Mouse (Mus musculus) kidney, adult 2 months (tissue): ENCODE results near the gene Atg16l2. TPM values are rescaled to one million over a fixed set of nuclear protein-coding genes. Genes with fewer than 3 reads are reported as not detected.

Source experiments
- DNase-seq: peaks from one replicate; pipeline ENCODE4 v3.0.0; 2021
- H3K27ac ChIP-seq: fragments of 200-500 bp; 2 replicates; pipeline ENCODE4 v1.5.1; 2012; ENCODE audit warnings: low read depth, low read length, control low read depth, inconsistent platforms; ENCODE audit not compliant: insufficient read depth
- H3K27me3 ChIP-seq: fragments of 200-500 bp; replicated peaks from 2 replicates; pipeline ENCODE4 v1.6.1; 2012; ENCODE audit warnings: mild to moderate bottlenecking, moderate library complexity, low read length, inconsistent platforms; ENCODE audit not compliant: control insufficient read depth, insufficient read depth
- H3K36me3 ChIP-seq: fragments of 200-500 bp; 2 replicates; pipeline ENCODE4 v1.6.1; 2012; ENCODE audit warnings: mild to moderate bottlenecking, moderate library complexity, low read length, inconsistent platforms; ENCODE audit not compliant: control insufficient read depth, insufficient read depth
- H3K4me1 ChIP-seq: fragments of 200-500 bp; 2 replicates; pipeline ENCODE4 v1.6.1; 2011; ENCODE audit warnings: low read length; ENCODE audit not compliant: control insufficient read depth, insufficient read depth
- H3K4me3 ChIP-seq: fragments of 200-500 bp; 2 replicates; pipeline ENCODE4 v1.5.1; 2011; ENCODE audit warnings: mild to moderate bottlenecking, low read depth, low read length, control low read depth; ENCODE audit not compliant: insufficient read depth
- CTCF ChIP-seq: fragments of 200-500 bp; conservative IDR thresholded peaks from 2 replicates; pipeline ENCODE4 v1.5.1; 2011; ENCODE audit warnings: low read depth, mild to moderate bottlenecking, control low read depth, low read length, moderate library complexity, mixed read lengths; ENCODE audit not compliant: insufficient read depth, insufficient read length
- POLR2A ChIP-seq: fragments of 200-500 bp; IDR thresholded peaks from one replicate; pipeline ENCODE4 v1.6.1; 2011; ENCODE audit warnings: low read depth, low read length, control low read depth
- WGBS: fragments of 180-500 bp; shearing (Covaris S2); methylation state at CpG from one replicate; pipeline ENCODE4 v1.1.7; 2018; 5-methylcytosine and 5-hydroxymethylcytosine counted together
- polyA plus RNA-seq: library from polyadenylated mRNA; depleted of rRNA; stranded (reverse); fragments of >200 nt; gene quantifications from 2 replicates; pipeline ENCODE4 v1.2.3, GENCODE M21; 2012

Atg16l2 gene
- polyA plus RNA-seq, 1 experiment, result 12.3 TPM

DNA sequence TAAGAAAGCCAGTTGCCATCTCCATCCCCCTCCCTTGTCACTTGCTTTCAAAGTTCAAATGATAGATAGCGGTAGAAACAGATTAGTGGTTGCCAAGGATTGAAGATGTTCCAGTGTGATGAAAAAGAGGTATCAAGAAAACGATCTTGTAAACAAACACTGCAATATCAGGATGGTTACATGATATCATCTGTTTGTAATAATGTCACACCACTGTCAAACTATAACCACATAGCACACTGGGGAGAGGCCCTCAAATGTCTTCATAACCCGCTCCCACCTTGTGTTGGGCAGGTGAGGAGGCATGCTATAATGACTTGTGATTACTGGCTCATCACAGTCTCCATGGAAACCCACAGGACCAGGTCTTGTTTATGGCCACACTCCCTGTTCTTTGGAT is 3.7 kb downstream of the Atg16l2 start:
- Histone ChIP-seq H3K4me3 (no peak overlapping the region), H3K4me1 (peaks cover 3% of the 10 kb centered on the region; the same call in 1 of the 2 replicates), H3K27ac (no peak overlapping the region), H3K27me3 (no peaks in the 10 kb centered on the region), H3K36me3 (no peaks in the 10 kb centered on the region)
- TF ChIP-seq CTCF (no peak), POLR2A (no peak)
- DNase-seq, result no peak
- 88% methylated on average over 3 of the region's 3 CpGs for WGBS

DNA sequence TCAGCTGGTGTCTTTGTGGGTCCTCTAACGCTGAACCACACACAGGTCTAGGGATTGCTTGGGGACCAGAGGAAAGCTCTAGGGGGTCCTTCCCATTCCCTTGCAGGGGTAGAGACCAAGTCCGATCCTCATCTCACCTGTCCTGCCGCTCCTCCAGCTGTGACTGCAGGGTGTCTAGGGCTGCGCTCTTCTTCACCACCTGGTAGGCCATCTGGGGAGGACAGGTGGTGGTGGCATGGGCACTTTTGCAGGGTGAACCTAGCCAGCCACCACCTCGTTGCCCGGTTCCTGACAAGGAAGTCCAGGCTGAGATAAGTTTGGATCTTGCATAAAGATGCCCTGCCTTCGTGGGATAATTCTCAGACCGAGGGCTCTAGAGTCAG is 5.0 kb downstream of the Atg16l2 start:
- 61% methylated on average over 8 of the region's 8 CpGs for WGBS
- H3K4me3 ChIP-seq, result no peak overlapping the region
- no peak for TF ChIP-seq CTCF
- TF ChIP-seq POLR2A, result no peak

DNA sequence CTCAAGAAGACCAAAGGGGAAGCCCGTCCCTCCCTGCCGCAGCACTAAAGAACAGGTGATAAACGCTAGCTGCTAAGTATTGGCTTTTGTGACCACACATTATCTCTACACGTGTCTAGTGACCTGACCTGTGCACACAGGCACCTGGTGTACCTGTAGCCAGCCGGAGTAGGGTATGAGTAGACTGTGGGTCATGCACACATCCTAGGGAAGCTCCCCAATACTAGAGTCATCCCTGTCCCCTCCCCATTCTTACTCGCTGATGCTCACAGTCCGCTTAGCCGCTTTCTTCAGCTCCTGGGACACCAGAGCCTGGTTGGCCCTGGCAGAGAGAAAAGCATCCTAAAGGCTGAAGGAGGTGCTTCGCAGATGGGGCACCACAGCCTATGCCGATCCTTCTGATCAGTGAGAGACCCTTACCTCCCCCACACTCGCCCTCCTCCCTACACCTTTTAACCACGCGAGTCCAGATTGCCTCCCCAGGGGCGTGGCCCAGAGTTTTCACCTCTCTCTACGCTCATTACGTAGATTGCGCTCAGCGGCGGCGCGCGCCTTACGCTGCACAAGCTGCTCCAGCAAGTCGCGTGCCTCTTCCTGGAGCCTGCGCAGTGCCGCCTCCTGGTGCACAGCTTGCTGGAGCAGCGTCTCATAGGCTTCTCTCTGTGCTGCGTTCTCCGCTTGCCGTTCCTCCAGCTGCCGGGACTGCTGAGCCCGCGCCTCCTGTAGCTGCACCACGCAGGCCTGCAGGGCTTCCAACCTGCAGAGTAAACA is 5.6 kb downstream of the Atg16l2 start:
- peaks cover 3% of the 10 kb centered on the region; the same call in 1 of the 2 replicates for H3K4me1 ChIP-seq
- H3K36me3 ChIP-seq, result no peaks in the 10 kb centered on the region
- no peaks in the 10 kb centered on the region for H3K27me3 ChIP-seq
- no peak overlapping the region for H3K27ac ChIP-seq
- WGBS, result 25% methylated on average over 35 of the region's 35 CpGs
- TF ChIP-seq CTCF (no peak; the same call in 1 of the 2 replicates), POLR2A (no peak)
- H3K4me3 ChIP-seq, result no peak overlapping the region
- peak; percentile 84 for DNase-seq

More for the DNA sequence above, 5.0 kb downstream of the Atg16l2 start:
- Histone ChIP-seq H3K27me3 (no peaks in the 10 kb centered on the region), H3K4me1 (peaks cover 3% of the 10 kb centered on the region; the same call in 1 of the 2 replicates), H3K36me3 (no peaks in the 10 kb centered on the region), H3K27ac (no peak overlapping the region)
- DNase-seq, result no peak

DNA sequence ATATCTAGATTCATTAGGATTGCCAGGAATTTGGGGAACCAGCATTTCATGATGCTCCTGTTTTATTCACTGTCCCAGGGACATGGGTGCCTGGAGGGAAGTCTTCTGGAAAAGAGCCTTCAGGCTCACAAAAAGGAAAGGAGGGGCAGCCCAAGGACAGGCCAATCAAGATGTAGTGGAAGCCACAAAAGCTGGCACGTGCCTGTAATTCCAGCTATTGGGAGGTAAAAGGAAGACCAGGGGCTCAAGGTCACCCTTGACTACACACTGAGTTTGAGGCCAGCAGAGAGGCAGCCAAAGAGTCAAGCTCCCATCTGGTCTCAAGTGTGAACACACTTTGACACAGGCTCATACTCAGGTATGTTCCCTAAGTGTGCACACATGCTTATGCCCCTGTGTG is 6.6 kb downstream of the Atg16l2 start:
- Histone ChIP-seq H3K27me3 (no peaks in the 10 kb centered on the region), H3K36me3 (no peaks in the 10 kb centered on the region), H3K4me3 (no peak overlapping the region), H3K4me1 (peaks cover 3% of the 10 kb centered on the region; the same call in 1 of the 2 replicates), H3K27ac (no peak overlapping the region)
- TF ChIP-seq CTCF (no peak), POLR2A (no peak)
- DNase-seq, result no peak
- 38% methylated on average over 1 of the region's 1 CpGs for WGBS

DNA sequence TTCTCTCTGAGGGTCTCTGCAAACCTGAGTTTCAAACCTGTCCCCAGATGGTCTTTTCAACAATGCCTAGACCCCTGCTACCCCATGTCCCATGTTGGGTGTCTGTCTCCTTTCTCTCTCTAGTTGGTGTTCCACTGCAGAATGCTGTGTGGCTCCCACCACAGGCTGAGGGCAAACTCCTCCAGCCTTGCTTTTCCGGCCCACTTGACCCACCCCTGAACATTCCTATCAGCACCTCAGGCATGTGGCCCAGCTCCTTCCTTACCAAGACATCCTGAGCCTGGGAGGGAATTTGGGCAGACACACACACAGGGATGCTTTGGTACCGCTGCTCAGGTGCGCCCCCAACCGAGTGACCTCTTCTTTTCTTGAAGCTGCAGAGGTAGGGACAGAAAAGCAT is 8.4 kb downstream of the Atg16l2 start:
- 57% methylated on average over 4 of the region's 4 CpGs for WGBS
- no peak for DNase-seq
- peaks cover 3% of the 10 kb centered on the region; the same call in 1 of the 2 replicates for H3K4me1 ChIP-seq

DNA sequence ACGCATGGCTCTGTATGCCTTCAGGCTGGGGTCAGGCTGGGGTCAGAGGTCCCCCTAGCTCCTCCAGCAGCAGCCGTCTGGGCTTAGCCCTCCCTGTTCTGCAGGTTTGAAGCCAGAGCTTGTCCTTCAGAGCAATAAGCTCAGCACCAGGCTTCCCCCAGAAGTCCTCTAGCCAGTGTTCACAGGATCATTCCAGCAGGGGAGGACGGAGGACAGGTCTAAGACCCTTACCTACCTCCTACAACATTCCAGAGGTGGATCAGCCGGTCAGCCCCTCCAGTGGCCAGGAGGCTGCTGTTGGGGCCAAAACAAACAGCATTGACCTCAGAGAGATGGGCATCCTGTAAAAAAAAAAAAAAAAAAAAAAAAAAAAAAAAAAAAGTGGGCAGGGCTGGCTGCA is 8.9 kb downstream of the Atg16l2 start:
- no peak overlapping the region for H3K27ac ChIP-seq
- 56% methylated on average over 4 of the region's 4 CpGs for WGBS

More for the DNA sequence above, 8.4 kb downstream of the Atg16l2 start:
- H3K4me3 ChIP-seq, result no peak overlapping the region
- H3K27ac ChIP-seq, result no peak overlapping the region
- H3K27me3 ChIP-seq, result no peaks in the 10 kb centered on the region
- no peak for TF ChIP-seq CTCF
- TF ChIP-seq POLR2A, result no peak
- no peaks in the 10 kb centered on the region for H3K36me3 ChIP-seq

DNA sequence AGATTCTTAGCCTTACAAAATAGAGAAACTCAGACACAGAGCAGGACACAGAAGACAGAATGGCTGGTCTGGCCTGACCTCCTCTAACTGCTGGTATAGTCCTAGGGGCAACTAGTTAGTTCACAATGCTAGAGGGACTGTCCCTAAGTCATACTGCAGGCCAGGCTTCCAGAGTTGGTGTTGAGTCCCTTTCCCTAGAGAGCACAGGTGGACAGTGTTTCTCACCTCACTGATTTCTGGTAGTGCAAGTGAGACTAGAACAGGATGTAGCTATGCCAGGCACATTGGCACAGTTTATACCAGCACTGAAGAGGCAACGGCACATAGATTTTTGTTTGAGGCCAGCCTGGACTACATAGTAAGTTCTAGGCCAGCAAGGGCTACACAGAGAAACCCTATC is 9.4 kb downstream of the Atg16l2 start:
- WGBS, result 85% methylated on average over 1 of the region's 1 CpGs
- TF ChIP-seq POLR2A (no peak), CTCF (no peak)
- Histone ChIP-seq H3K27me3 (no peaks in the 10 kb centered on the region), H3K36me3 (no peaks in the 10 kb centered on the region), H3K4me3 (no peak overlapping the region), H3K27ac (no peak overlapping the region), H3K4me1 (peaks cover 6% of the 10 kb centered on the region; the same call in 1 of the 2 replicates)
- no peak for DNase-seq

More for the DNA sequence above, 8.9 kb downstream of the Atg16l2 start:
- Histone ChIP-seq H3K4me3 (no peak overlapping the region), H3K4me1 (peaks cover 5% of the 10 kb centered on the region; the same call in 1 of the 2 replicates), H3K36me3 (no peaks in the 10 kb centered on the region), H3K27me3 (no peaks in the 10 kb centered on the region)
- no peak for TF ChIP-seq CTCF
- no peak for TF ChIP-seq POLR2A
- no peak for DNase-seq
